Mouse (Mus musculus) heart, postnatal 0 days (tissue): ENCODE measurements around the gene Cyp4f15. TPM values are rescaled to one million over a fixed set of nuclear protein-coding genes. Genes with fewer than 3 reads are reported as not detected.
A peak's percentile ranks its signal among the peaks of the same experiment; 100 is the strongest.

Experiments
- ATAC-seq: fragments of 200-750 bp; cut with Nextera tagmentation; 2 replicates; pipeline ENCODE4 v1.8.0; 2017; ENCODE audit warnings: low read depth, moderate number of reproducible peaks, moderate library complexity; ENCODE audit not compliant: insufficient read depth
- DNase-seq: peaks from one replicate; pipeline ENCODE4 v3.0.0-alpha.2; 2016; ENCODE audit warnings: low spot score
- H3K27ac ChIP-seq: fragments of 300-500 bp; sonication (generic); 2 replicates; pipeline ENCODE4 v1.5.1; 2014; ENCODE audit warnings: low read depth, mild to moderate bottlenecking
- H3K27me3 ChIP-seq: fragments of 300-500 bp; sonication (generic); 2 replicates; pipeline ENCODE4 v1.6.1; 2014; ENCODE audit warnings: low read length, mixed read lengths; ENCODE audit not compliant: control insufficient read depth, insufficient read depth
- H3K36me3 ChIP-seq: fragments of 300-500 bp; sonication (generic); replicated peaks from 2 replicates; pipeline ENCODE4 v1.6.1; 2014; ENCODE audit warnings: low read length, mixed read lengths; ENCODE audit not compliant: control insufficient read depth, insufficient read depth
- H3K4me1 ChIP-seq: fragments of 300-500 bp; sonication (generic); 2 replicates; pipeline ENCODE4 v1.6.1; 2014; ENCODE audit warnings: antibody characterized with exemption; ENCODE audit not compliant: control insufficient read depth, insufficient read depth
- H3K4me2 ChIP-seq: fragments of 300-500 bp; sonication (generic); 2 replicates; pipeline ENCODE4 v1.6.1; 2014; ENCODE audit warnings: low read depth, mild to moderate bottlenecking, low read length, moderate library complexity
- H3K4me3 ChIP-seq: fragments of 300-500 bp; sonication (generic); 2 replicates; pipeline ENCODE4 v1.5.1; 2014; ENCODE audit warnings: low read depth, low read length
- H3K9ac ChIP-seq: fragments of 300-500 bp; sonication (generic); replicated peaks from 2 replicates; pipeline ENCODE4 v1.6.1; 2014; ENCODE audit warnings: low read depth, low read length, mixed read lengths
- H3K9me3 ChIP-seq: fragments of 300-500 bp; sonication (generic); replicated peaks from 2 replicates; pipeline ENCODE4 v1.6.1; 2016; ENCODE audit warnings: low read length; ENCODE audit not compliant: control insufficient read depth
- CTCF ChIP-seq: IDR thresholded peaks from 2 replicates; pipeline ENCODE4 v1.5.1; 2016; ENCODE audit warnings: antibody characterized with exemption, control low read depth, low read depth
- EP300 ChIP-seq: IDR thresholded peaks from 2 replicates; pipeline ENCODE4 v1.6.1; 2016; ENCODE audit warnings: antibody characterized with exemption, low read depth
- WGBS: fragments of 180-500 bp; shearing (Covaris S2); extraction: QIAGEN DNeasy Blood & Tissue Kit; methylation state at CpG from one replicate; pipeline ENCODE4 v1.1.7; 2014; 5-methylcytosine and 5-hydroxymethylcytosine counted together
- polyA plus RNA-seq: library from polyadenylated mRNA; unstranded; fragments of >200 nt; fragmentation: Nextera tagmentation; extraction: Ambion mirVana; gene quantifications from 2 replicates; pipeline ENCODE4 v1.2.1, GENCODE M21; 2015
- total RNA-seq: library from RNA; depleted of rRNA; stranded (reverse); fragments of >200 nt; gene quantifications from 2 replicates; pipeline ENCODE4 v1.2.3, GENCODE M21; 2014; ENCODE audit warnings: low replicate concordance; rRNA removed

Gene Cyp4f15
- total and polyA plus RNA-seq, 2 experiments from 2014 or later = 0.12 TPM; not detected in 1

- Histone ChIP-seq H3K4me2 (no peak overlapping the region), H3K4me1 (no peaks in the 10 kb centered on the region), H3K9ac (no peak overlapping the region), H3K27ac (no peak overlapping the region), H3K4me3 (no peak overlapping the region), H3K27me3 (no peaks in the 10 kb centered on the region), H3K9me3 (0 out of 2 replicates have a peak, but pooled peaks cover 4% of the 10 kb centered on the region), H3K36me3 (no peaks in the 10 kb centered on the region)
- TF ChIP-seq CTCF (peak; percentile 20; the same call in 1 of the 2 replicates), EP300 (no peak)
- no peak for DNase-seq
- no peak for ATAC-seq
- 76% methylated on average over 3 of the region's 3 CpGs for WGBS
Observed at GRCm38 (mm10) chr17:32729029-32729428, 43.6 kb downstream of the Cyp4f15 start.

DNA sequence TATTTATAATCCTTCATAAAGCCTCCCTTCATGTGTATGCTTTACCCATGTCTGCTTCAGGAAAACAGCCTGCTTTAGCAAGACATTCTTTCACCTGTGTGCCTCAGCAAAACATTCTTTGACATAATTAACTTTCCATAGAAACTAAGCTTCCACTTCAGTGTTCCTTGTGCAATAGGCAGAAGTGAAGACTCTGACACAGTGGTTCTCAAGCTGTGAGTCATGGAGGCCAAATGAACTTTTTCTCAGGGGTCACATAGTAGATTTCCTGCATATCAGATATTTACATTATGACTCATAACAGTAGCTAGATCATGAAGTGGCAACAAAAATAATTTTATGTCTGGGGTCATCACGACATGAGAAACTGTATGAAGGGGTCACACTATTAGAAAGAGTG, 53.0 kb downstream of the Cyp4f15 start:
- ATAC-seq (no peak), DNase-seq (no peak)
- no peak for TF ChIP-seq EP300
- no peak for TF ChIP-seq CTCF
- Histone ChIP-seq H3K27ac (no peak overlapping the region), H3K4me2 (no peak overlapping the region), H3K9ac (no peak overlapping the region), H3K27me3 (no peaks in the 10 kb centered on the region), H3K4me3 (no peak overlapping the region), H3K9me3 (no peaks in the 10 kb centered on the region), H3K4me1 (no peaks in the 10 kb centered on the region), H3K36me3 (no peaks in the 10 kb centered on the region)
- 61% methylated on average over 1 of the region's 1 CpGs for WGBS

DNA sequence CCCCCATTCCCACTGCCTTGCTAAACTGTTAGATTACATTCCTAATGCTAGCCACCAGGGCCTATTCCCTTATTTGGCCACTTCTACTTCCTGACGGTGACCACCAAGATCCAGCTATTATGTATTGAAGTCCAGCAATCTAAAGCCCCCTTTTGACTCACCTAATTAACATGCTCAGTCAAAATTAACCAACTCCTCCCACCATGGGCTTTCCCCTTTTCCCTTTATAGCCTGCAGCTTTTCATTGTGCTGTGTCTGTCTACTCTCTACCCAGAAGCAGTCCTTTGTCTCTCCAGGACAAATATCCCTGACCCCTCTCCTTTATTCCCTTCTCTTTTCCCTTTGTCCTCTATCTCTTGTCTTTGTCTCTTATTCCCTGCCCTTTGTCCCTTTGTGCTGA, 55.6 kb downstream of the Cyp4f15 start:
- ATAC-seq (no peak), DNase-seq (no peak)
- no peak overlapping the region for H3K27ac ChIP-seq
- no peaks in the 10 kb centered on the region for H3K4me1 ChIP-seq
- no peak overlapping the region for H3K4me2 ChIP-seq
- no peaks in the 10 kb centered on the region for H3K9me3 ChIP-seq
- no peaks in the 10 kb centered on the region for H3K36me3 ChIP-seq
- H3K9ac ChIP-seq = no peak overlapping the region
- no peak overlapping the region for H3K4me3 ChIP-seq
- WGBS = 48% methylated on average over 1 of the region's 1 CpGs
- H3K27me3 ChIP-seq = no peaks in the 10 kb centered on the region
- TF ChIP-seq CTCF (no peak), EP300 (no peak)

DNA sequence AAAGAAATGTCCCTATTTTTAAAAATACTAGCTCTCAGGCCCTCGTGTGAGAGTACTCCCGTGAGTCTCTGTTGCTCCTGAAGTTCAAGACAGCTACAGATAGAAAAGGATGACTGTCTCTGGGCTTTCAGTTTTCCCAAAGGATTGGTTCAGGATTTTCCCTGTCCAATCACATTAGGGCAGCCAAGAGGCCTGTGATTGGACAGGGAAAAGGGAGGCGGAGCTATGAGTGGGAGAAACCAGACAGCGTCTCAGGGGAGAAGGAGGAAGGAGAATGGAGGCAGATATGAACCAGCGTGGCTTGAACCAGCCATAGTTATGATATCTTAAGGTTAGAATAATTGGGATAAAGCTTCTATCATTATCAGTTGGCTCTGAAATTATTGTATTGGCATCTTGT, 65.2 kb downstream of the Cyp4f15 start:
- H3K9ac ChIP-seq = no peak overlapping the region
- no peak for ATAC-seq
- H3K4me1 ChIP-seq = no peaks in the 10 kb centered on the region
- H3K36me3 ChIP-seq = no peaks in the 10 kb centered on the region
- H3K4me3 ChIP-seq = no peak overlapping the region
- no peaks in the 10 kb centered on the region for H3K9me3 ChIP-seq
- H3K27ac ChIP-seq = no peak overlapping the region
- TF ChIP-seq CTCF (no peak), EP300 (no peak)
- H3K27me3 ChIP-seq = no peaks in the 10 kb centered on the region
- H3K4me2 ChIP-seq = no peak overlapping the region
- WGBS = 34% methylated on average over 5 of the region's 5 CpGs
- no peak for DNase-seq

Other genes starting within 250 kb of the Cyp4f15 start
- 0.23 and 4.0 TPM in 2 replicates for gene Cyp4f39, start 232.9 kb upstream of the Cyp4f15 start, total RNA-seq
- gene Cyp4f39, start 232.9 kb upstream of the Cyp4f15 start, polyA plus RNA-seq = 0.14 and 0.16 TPM in 2 replicates
- gene Cyp4f17, start 179.6 kb upstream of the Cyp4f15 start, total RNA-seq = 5.0 and 16.1 TPM in 2 replicates
- gene Cyp4f17, start 179.6 kb upstream of the Cyp4f15 start, polyA plus RNA-seq = 5.9 and 6.1 TPM in 2 replicates
- gene Cyp4f16, start 149.1 kb upstream of the Cyp4f15 start, total RNA-seq = 17.6 and 18.7 TPM in 2 replicates
- gene Cyp4f16, start 149.1 kb upstream of the Cyp4f15 start, polyA plus RNA-seq = 15.8 and 16.2 TPM in 2 replicates
- gene Cyp4f37, start 64.3 kb upstream of the Cyp4f15 start, total RNA-seq = not detected in 2 replicates
- gene Cyp4f37, start 64.3 kb upstream of the Cyp4f15 start, polyA plus RNA-seq = not detected in 2 replicates
- not detected in 2 replicates for gene Cyp4f40, start 26.7 kb upstream of the Cyp4f15 start, total RNA-seq
- gene Cyp4f40, start 26.7 kb upstream of the Cyp4f15 start, polyA plus RNA-seq = not detected in 2 replicates
- gene Zfp871, start 102.7 kb downstream of the Cyp4f15 start, total RNA-seq = 19.6 and 21.0 TPM in 2 replicates
- 14.9 and 16.1 TPM in 2 replicates for gene Zfp871, start 102.7 kb downstream of the Cyp4f15 start, polyA plus RNA-seq
- 0.12 TPM in 1 of 2 replicates, not detected in the other for gene Zfp811, start 124.3 kb downstream of the Cyp4f15 start, total RNA-seq
- 0.31 and 0.69 TPM in 2 replicates for gene Zfp811, start 124.3 kb downstream of the Cyp4f15 start, polyA plus RNA-seq
- gene Zfp799, start 144.6 kb downstream of the Cyp4f15 start, total RNA-seq = 4.9 and 7.6 TPM in 2 replicates
- gene Zfp799, start 144.6 kb downstream of the Cyp4f15 start, polyA plus RNA-seq = 4.3 and 5.7 TPM in 2 replicates
- gene Zfp870, start 206.0 kb downstream of the Cyp4f15 start, total RNA-seq = 2.4 and 5.0 TPM in 2 replicates
- 5.2 and 5.9 TPM in 2 replicates for gene Zfp870, start 206.0 kb downstream of the Cyp4f15 start, polyA plus RNA-seq
- not detected in 2 replicates for gene Cyp4f14, start 231.7 kb downstream of the Cyp4f15 start, total RNA-seq
- gene Cyp4f14, start 231.7 kb downstream of the Cyp4f15 start, polyA plus RNA-seq = not detected in 2 replicates